Mouse (Mus musculus) left cerebral cortex, adult 8-10 months (tissue): Measurements from ENCODE around the gene Rbm15b. TPM values are rescaled to one million over a fixed set of nuclear protein-coding genes. Genes with fewer than 3 reads are reported as not detected.

ENCODE experiments used
- DNase-seq, 2 experiments: peaks; one replicate each; pipeline ENCODE4 v3.0.0; 2022; ENCODE audit warnings: low spot score in 2 of 2
- total RNA-seq, 4 experiments: library from RNA; stranded (reverse); gene quantifications; 2 replicates each; pipeline ENCODE4 v1.2.4; 2022

Gene Rbm15b
- total RNA-seq, 4 experiments from 2014 or later: 51.6 to 56.5 (median 52.8) TPM

GRCm38 (mm10) chr9:106884996-106885900 is 2.0 kb downstream of the Rbm15b start:
- DNase-seq: no peak

- DNase-seq: no peak
Measured at GRCm38 (mm10) chr9:106884306-106884705, 2.9 kb downstream of the Rbm15b start.

GRCm38 (mm10) chr9:106883085-106883484 is 4.1 kb downstream of the Rbm15b start:
- no peak for DNase-seq

GRCm38 (mm10) chr9:106882176-106882575 is 5.1 kb downstream of the Rbm15b start:
- no peak for DNase-seq

- no peak for DNase-seq
Measured at GRCm38 (mm10) chr9:106881071-106881755, 6.0 kb downstream of the Rbm15b start.

GRCm38 (mm10) chr9:106879471-106879870 is 7.8 kb downstream of the Rbm15b start:
- DNase-seq: no peak

GRCm38 (mm10) chr9:106876666-106877065 is 10.6 kb downstream of the Rbm15b start:
- DNase-seq: no peak

GRCm38 (mm10) chr9:106874216-106874615 is 13.0 kb downstream of the Rbm15b start:
- DNase-seq: no peak

GRCm38 (mm10) chr9:106858036-106858435 is 29.2 kb downstream of the Rbm15b start:
- DNase-seq: no peak

- no peak for DNase-seq
Measured at GRCm38 (mm10) chr9:106856664-106857063, 30.6 kb downstream of the Rbm15b start.

GRCm38 (mm10) chr9:106842800-106843199 is 44.4 kb downstream of the Rbm15b start:
- DNase-seq: no peak

GRCm38 (mm10) chr9:106840569-106840968 is 46.7 kb downstream of the Rbm15b start:
- DNase-seq: no peak

Other genes with a start within 250 kb of the Rbm15b start
- 10 to 100 TPM; 42.5 to 59.1 (median 45.4) TPM for gene Grm2, start 231.3 kb downstream of the Rbm15b start, total RNA-seq
- gene Tex264, start 201.5 kb downstream of the Rbm15b start, total RNA-seq: 100 to 1,000 TPM in 3 of 4 experiments, 10 to 100 TPM in 1; 94.4 to 115 (median 103) TPM
- 10 to 100 TPM; 15.9 to 17.9 (median 17.0) TPM for gene Rad54l2, start 98.2 kb downstream of the Rbm15b start, total RNA-seq
- gene Dcaf1, start 65.6 kb downstream of the Rbm15b start, total RNA-seq: 10 to 100 TPM; 29.7 to 34.9 (median 32.1) TPM
- gene Manf, start 4.6 kb upstream of the Rbm15b start, total RNA-seq: 100 to 1,000 TPM in 2 of 4 experiments, 10 to 100 TPM in 2; 94.8 to 105 (median 98.7) TPM